8 mouse cellular contexts compared by ENCODE assay signal in the genomic region with DNA sequence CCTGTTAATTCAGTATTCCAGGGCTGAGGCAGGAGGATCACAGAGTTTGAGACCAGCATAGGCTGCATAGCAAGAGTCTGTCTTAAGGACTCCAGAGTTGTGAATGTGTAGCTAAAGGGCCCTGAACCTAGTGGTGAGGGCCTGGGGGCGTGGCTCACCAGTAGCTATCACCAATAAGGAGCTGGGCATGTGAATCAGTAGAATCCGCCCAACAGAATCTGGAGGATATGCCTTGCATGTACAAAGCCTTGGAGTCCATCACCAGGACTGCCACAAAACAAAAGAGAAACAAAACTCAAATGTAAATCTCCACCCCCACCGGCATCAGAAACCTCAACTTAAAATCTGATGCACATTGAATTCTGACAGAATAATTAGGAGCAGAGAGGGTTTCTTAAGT. TPM values are rescaled to one million over a fixed set of nuclear protein-coding genes. Genes with fewer than 3 reads are reported as not detected.
DNase-seq lines count a peak whose midpoint lies in the region; ATAC-seq and TF ChIP-seq lines count a peak whose summit lies in the region.

No protein-coding gene starts in this region.

- H3K27me3 ChIP-seq in lung, embryonic 14.5 days (ENCODE audit: insufficient read depth, low read length) = no peaks in the 10 kb centered on the region
- no peaks in the 10 kb centered on the region for H3K27me3 ChIP-seq in intestine, embryonic 14.5 days (replicated peaks; ENCODE audit: control insufficient read depth, insufficient read depth, low read length)
- H3K27me3 ChIP-seq in neural tube, embryonic 13.5 days = no peaks in the 10 kb centered on the region

- ATAC-seq in lung, embryonic 14.5 days (ENCODE audit: insufficient read depth) = no peak
- ATAC-seq in intestine, embryonic 14.5 days (replicated peaks; ENCODE audit: low FRiP score, low TSS enrichment, low read depth) = no peak
- no peak for ATAC-seq in neural tube, embryonic 13.5 days (ENCODE audit: low read depth)

- peak overlapping the region; percentile 3; the same call in 1 of the 2 replicates for H3K27ac ChIP-seq in lung, embryonic 14.5 days (ENCODE audit: low read depth)
- peak overlapping the region; percentile 13; the same call in 1 of the 2 replicates for H3K27ac ChIP-seq in brown adipose tissue, adult 24 weeks (replicated peaks; ENCODE audit: low read depth, low read length)
- peak overlapping the region; percentile 94 for H3K27ac ChIP-seq in intestine, embryonic 14.5 days (ENCODE audit: low read depth)
- H3K27ac ChIP-seq in neural tube, embryonic 13.5 days (replicated peaks) = peak overlapping the region; percentile 99

- no peak for DNase-seq in lung, embryonic 14.5 days
- DNase-seq in lung, postnatal 10 days = no peak
- no peak for DNase-seq in intestine, embryonic 14.5 days (ENCODE audit: low spot score)
- no peak for DNase-seq in adrenal gland, adult 18-20 months (ENCODE audit: low spot score in 2 of 2)
- no peak for DNase-seq in spleen, adult 18-20 months
- DNase-seq in right cerebral cortex, postnatal 4 days = no peak

- H3K4me3 ChIP-seq in lung, embryonic 14.5 days (ENCODE audit: low read depth, low read length) = peak overlapping the region; percentile 89; the same call in 1 of the 2 replicates
- H3K4me3 ChIP-seq in brown adipose tissue, adult 24 weeks (ENCODE audit: insufficient read depth, low read depth, low read length) = peak overlapping the region; percentile 11; the same call in 1 of the 2 replicates
- peak overlapping the region; percentile 81; the same call in 1 of the 2 replicates for H3K4me3 ChIP-seq in intestine, embryonic 14.5 days (ENCODE audit: low read depth, low read length)
- peak overlapping the region; percentile 94 for H3K4me3 ChIP-seq in neural tube, embryonic 13.5 days

- H3K9me3 ChIP-seq in lung, embryonic 14.5 days (ENCODE audit: low read depth, low read length) = no peaks in the 10 kb centered on the region
- no peaks in the 10 kb centered on the region for H3K9me3 ChIP-seq in intestine, embryonic 14.5 days (ENCODE audit: control insufficient read depth, low read length)
- no peaks in the 10 kb centered on the region for H3K9me3 ChIP-seq in neural tube, embryonic 13.5 days

- H3K4me2 ChIP-seq in lung, embryonic 14.5 days = peak overlapping the region; percentile 77
- peak overlapping the region; percentile 71 for H3K4me2 ChIP-seq in intestine, embryonic 14.5 days (ENCODE audit: low read length)
- H3K4me2 ChIP-seq in neural tube, embryonic 13.5 days = peak overlapping the region; percentile 75

- 59% methylated on average over 3 of the region's 3 CpGs for WGBS in lung, embryonic 14.5 days
- 57% methylated on average over 3 of the region's 3 CpGs for WGBS in intestine, embryonic 14.5 days
- WGBS in neural tube, embryonic 13.5 days = 65% methylated on average over 3 of the region's 3 CpGs

- peak overlapping the region; percentile 95; the same call in 1 of the 2 replicates for H3K9ac ChIP-seq in lung, embryonic 14.5 days
- H3K9ac ChIP-seq in intestine, embryonic 14.5 days (ENCODE audit: low read length) = peak overlapping the region; percentile 20; the same call in 1 of the 2 replicates
- H3K9ac ChIP-seq in neural tube, embryonic 13.5 days = peak overlapping the region; percentile 100

- peaks cover 26% of the 10 kb centered on the region for H3K36me3 ChIP-seq in lung, embryonic 14.5 days (ENCODE audit: insufficient read depth)
- H3K36me3 ChIP-seq in intestine, embryonic 14.5 days (ENCODE audit: control insufficient read depth, insufficient read depth, low read length) = peaks cover 9% of the 10 kb centered on the region
- H3K36me3 ChIP-seq in neural tube, embryonic 13.5 days = peaks cover 21% of the 10 kb centered on the region

- peaks cover 42% of the 10 kb centered on the region for H3K4me1 ChIP-seq in lung, embryonic 14.5 days (ENCODE audit: insufficient read depth)
- peaks cover 15% of the 10 kb centered on the region for H3K4me1 ChIP-seq in brown adipose tissue, adult 24 weeks (ENCODE audit: control insufficient read depth, insufficient read depth, insufficient read length, low read length)
- peaks cover 46% of the 10 kb centered on the region for H3K4me1 ChIP-seq in intestine, embryonic 14.5 days (replicated peaks; ENCODE audit: control insufficient read depth, insufficient read depth, low read length)
- peaks cover 42% of the 10 kb centered on the region for H3K4me1 ChIP-seq in neural tube, embryonic 13.5 days (replicated peaks)

- no peak for TF ChIP-seq CTCF in lung, embryonic 14.5 days (IDR thresholded peaks at IDR 0.05; ENCODE audit: low read depth)

RNA-seq across cellular contexts. Expression of gene Gramd1a, which starts 7.6 kb away (rescaled TPM):
- 56.7 and 67.2 TPM in 2 replicates for polyA plus RNA-seq in lung, embryonic 14.5 days (2014; fragmentation: Nextera tagmentation; extraction: Ambion mirVana)
- 24.7 and 34.9 TPM in 2 replicates for polyA plus RNA-seq in brown adipose tissue, adult 24 weeks (2012; ENCODE audit: insufficient read depth, insufficient read length, missing spikeins)
- polyA plus RNA-seq in intestine, embryonic 14.5 days (2014; fragmentation: Nextera tagmentation; extraction: Ambion mirVana) = 54.2 and 66.2 TPM in 2 replicates
- 206 and 212 TPM in 2 replicates for polyA plus RNA-seq in neural tube, embryonic 13.5 days (2015; fragmentation: Nextera tagmentation; extraction: Ambion mirVana)
- total RNA-seq in adrenal gland, adult 18-20 months (2021) = 10 to 100 TPM; 41.9 to 51.7 TPM

RNA-seq across cellular contexts. Expression of gene Scn1b, which starts 21.3 kb away (rescaled TPM):
- 0.93 and 1.3 TPM in 2 replicates for polyA plus RNA-seq in lung, embryonic 14.5 days (2014; fragmentation: Nextera tagmentation; extraction: Ambion mirVana)
- 25.9 and 30.4 TPM in 2 replicates for polyA plus RNA-seq in brown adipose tissue, adult 24 weeks (2012; ENCODE audit: insufficient read depth, insufficient read length, missing spikeins)
- 0.99 and 2.4 TPM in 2 replicates for polyA plus RNA-seq in intestine, embryonic 14.5 days (2014; fragmentation: Nextera tagmentation; extraction: Ambion mirVana)
- 5.1 and 6.8 TPM in 2 replicates for polyA plus RNA-seq in neural tube, embryonic 13.5 days (2015; fragmentation: Nextera tagmentation; extraction: Ambion mirVana)
- total RNA-seq in adrenal gland, adult 18-20 months (2021) = 10 to 100 TPM; 13.5 to 24.9 TPM

RNA-seq across cellular contexts. Expression of gene Hpn, which starts 33.0 kb away (rescaled TPM):
- polyA plus RNA-seq in lung, embryonic 14.5 days (2014; fragmentation: Nextera tagmentation; extraction: Ambion mirVana) = 9.9 and 10.8 TPM in 2 replicates
- not detected in 2 replicates for polyA plus RNA-seq in brown adipose tissue, adult 24 weeks (2012; ENCODE audit: insufficient read depth, insufficient read length, missing spikeins)
- polyA plus RNA-seq in intestine, embryonic 14.5 days (2014; fragmentation: Nextera tagmentation; extraction: Ambion mirVana) = 23.5 and 29.0 TPM in 2 replicates
- 0.25 and 0.62 TPM in 2 replicates for polyA plus RNA-seq in neural tube, embryonic 13.5 days (2015; fragmentation: Nextera tagmentation; extraction: Ambion mirVana)
- total RNA-seq in adrenal gland, adult 18-20 months (2021) = 1 to 10 TPM; 1.2 to 1.4 TPM

Comparison
In these comparisons a context has a peak if more than half of its experiments do, and no peak if none do; other contexts are left out.
1. H3K27ac ChIP-seq: peak in every context shown above with its lines; median percentile 99 in neural tube, embryonic 13.5 days; 94 in intestine, embryonic 14.5 days; 13 in brown adipose tissue, adult 24 weeks; 3 in lung, embryonic 14.5 days.
2. H3K4me3 ChIP-seq: peak in every context shown above with its lines; median percentile 94 in neural tube, embryonic 13.5 days; 89 in lung, embryonic 14.5 days; 81 in intestine, embryonic 14.5 days; 11 in brown adipose tissue, adult 24 weeks.
3. H3K9ac ChIP-seq: peak in every context shown above with its lines; median percentile 100 in neural tube, embryonic 13.5 days; 95 in lung, embryonic 14.5 days; 20 in intestine, embryonic 14.5 days.